Mouse (Mus musculus) stomach, embryonic 16.5 days (tissue): ENCODE data around the gene Rpl12. TPM values are rescaled to one million over a fixed set of nuclear protein-coding genes. Genes with fewer than 3 reads are reported as not detected.

Source experiments
- ATAC-seq: fragments of 200-750 bp; cut with Nextera tagmentation; 2 replicates; pipeline ENCODE4 v1.8.0; 2017; ENCODE audit warnings: moderate number of reproducible peaks, moderate TSS enrichment; ENCODE audit not compliant: insufficient read depth, low FRiP score
- H3K27ac ChIP-seq: fragments of 300-500 bp; sonication (generic); 2 replicates; pipeline ENCODE4 v1.5.1; 2014; ENCODE audit warnings: low read length
- H3K27me3 ChIP-seq: fragments of 300-500 bp; sonication (generic); 2 replicates; pipeline ENCODE4 v1.6.1; 2014; ENCODE audit warnings: low read length, control low read depth, mixed read lengths; ENCODE audit not compliant: control insufficient read depth, insufficient read depth
- H3K36me3 ChIP-seq: fragments of 300-500 bp; sonication (generic); 2 replicates; pipeline ENCODE4 v1.6.1; 2014; ENCODE audit warnings: low read length; ENCODE audit not compliant: control insufficient read depth, insufficient read depth
- H3K4me1 ChIP-seq: fragments of 300-500 bp; sonication (generic); 2 replicates; pipeline ENCODE4 v1.6.1; 2014; ENCODE audit warnings: low read length, control low read depth, mixed read lengths; ENCODE audit not compliant: control insufficient read depth, insufficient read depth
- H3K4me2 ChIP-seq: fragments of 300-500 bp; sonication (generic); 2 replicates; pipeline ENCODE4 v1.6.1; 2014; ENCODE audit warnings: low read depth, low read length, mixed read lengths
- H3K4me3 ChIP-seq: fragments of 300-500 bp; sonication (generic); replicated peaks from 2 replicates; pipeline ENCODE4 v1.5.1; 2014; ENCODE audit warnings: mild to moderate bottlenecking, low read length
- H3K9ac ChIP-seq: fragments of 300-500 bp; sonication (generic); 2 replicates; pipeline ENCODE4 v1.6.1; 2014; ENCODE audit warnings: low read length
- H3K9me3 ChIP-seq: fragments of 300-500 bp; sonication (generic); replicated peaks from 2 replicates; pipeline ENCODE4 v1.6.1; 2016; ENCODE audit warnings: low read length, control low read depth; ENCODE audit not compliant: control insufficient read depth
- WGBS: fragments of 180-500 bp; shearing (Covaris S2); extraction: QIAGEN DNeasy Blood & Tissue Kit; methylation state at CpG from one replicate; pipeline ENCODE4 v1.1.7; 2014; 5-methylcytosine and 5-hydroxymethylcytosine counted together
- polyA plus RNA-seq: library from polyadenylated mRNA; unstranded; fragments of >200 nt; fragmentation: Nextera tagmentation; extraction: Ambion mirVana; gene quantifications from 2 replicates; pipeline ENCODE4 v1.2.1, GENCODE M21; 2015

The Rpl12 gene
- polyA plus RNA-seq, 1 experiment from 2014 or later, result 174 TPM

- no peak for ATAC-seq
- H3K4me3 ChIP-seq, result peak overlapping the region; percentile 96
- 4% methylated on average over 9 of the region's 9 CpGs for WGBS
- H3K4me2 ChIP-seq, result peak overlapping the region; percentile 84
- peaks cover 39% of the 10 kb centered on the region for H3K4me1 ChIP-seq
- no peaks in the 10 kb centered on the region for H3K27me3 ChIP-seq
- peak overlapping the region; percentile 78 for H3K27ac ChIP-seq
- H3K36me3 ChIP-seq, result peaks cover 9% of the 10 kb centered on the region; the same call in 1 of the 2 replicates
- H3K9ac ChIP-seq, result peak overlapping the region; percentile 97
- H3K9me3 ChIP-seq, result no peaks in the 10 kb centered on the region
Observed at GRCm38 (mm10) chr2:32962875-32963220, 1.5 kb downstream of the Rpl12 start.

GRCm38 (mm10) chr2:32963544-32963943 is 2.2 kb downstream of the Rpl12 start:
- peaks cover 9% of the 10 kb centered on the region; the same call in 1 of the 2 replicates for H3K36me3 ChIP-seq
- peak overlapping the region; percentile 78 for H3K27ac ChIP-seq
- ATAC-seq, result no peak
- peaks cover 42% of the 10 kb centered on the region for H3K4me1 ChIP-seq
- H3K27me3 ChIP-seq, result no peaks in the 10 kb centered on the region
- H3K4me2 ChIP-seq, result peak overlapping the region; percentile 84
- WGBS, result 56% methylated on average over 4 of the region's 4 CpGs
- H3K9ac ChIP-seq, result peak overlapping the region; percentile 97
- no peaks in the 10 kb centered on the region for H3K9me3 ChIP-seq
- H3K4me3 ChIP-seq, result peak overlapping the region; percentile 96

GRCm38 (mm10) chr2:32963981-32964380 is 2.6 kb downstream of the Rpl12 start:
- Histone ChIP-seq H3K4me2 (peak overlapping the region; percentile 84), H3K9ac (no peak overlapping the region), H3K9me3 (no peaks in the 10 kb centered on the region), H3K27me3 (no peaks in the 10 kb centered on the region), H3K4me1 (peaks cover 42% of the 10 kb centered on the region), H3K4me3 (peak overlapping the region; percentile 96), H3K36me3 (peaks cover 9% of the 10 kb centered on the region; the same call in 1 of the 2 replicates), H3K27ac (peak overlapping the region; percentile 33; the same call in 1 of the 2 replicates)
- no peak for ATAC-seq
- 69% methylated on average over 1 of the region's 1 CpGs for WGBS

- no peaks in the 10 kb centered on the region for H3K9me3 ChIP-seq
- H3K9ac ChIP-seq, result no peak overlapping the region
- 36% methylated on average over 10 of the region's 10 CpGs for WGBS
- peak overlapping the region; percentile 33 for H3K27ac ChIP-seq
- ATAC-seq, result no peak
- H3K36me3 ChIP-seq, result peaks cover 9% of the 10 kb centered on the region; the same call in 1 of the 2 replicates
- 0 out of 2 replicates have a peak overlapping the region, but pooled peaks have one; percentile 84 for H3K4me2 ChIP-seq
- no peak overlapping the region for H3K4me3 ChIP-seq
- no peaks in the 10 kb centered on the region for H3K27me3 ChIP-seq
- H3K4me1 ChIP-seq, result peaks cover 42% of the 10 kb centered on the region
Observed at GRCm38 (mm10) chr2:32964659-32965457, 3.5 kb downstream of the Rpl12 start.

GRCm38 (mm10) chr2:32965511-32966183 is 4.3 kb downstream of the Rpl12 start:
- Histone ChIP-seq H3K36me3 (peaks cover 9% of the 10 kb centered on the region; the same call in 1 of the 2 replicates), H3K27ac (peak overlapping the region; percentile 99), H3K4me1 (peaks cover 38% of the 10 kb centered on the region), H3K27me3 (no peaks in the 10 kb centered on the region), H3K9ac (no peak overlapping the region), H3K4me2 (peak overlapping the region; percentile 97), H3K4me3 (peak overlapping the region; percentile 79; the same call in 1 of the 2 replicates), H3K9me3 (no peaks in the 10 kb centered on the region)
- 11% methylated on average over 7 of the region's 7 CpGs for WGBS
- no peak for ATAC-seq

- peak overlapping the region; percentile 97 for H3K4me2 ChIP-seq
- no peak for ATAC-seq
- H3K4me3 ChIP-seq, result peak overlapping the region; percentile 79
- H3K4me1 ChIP-seq, result peaks cover 33% of the 10 kb centered on the region
- peaks cover 9% of the 10 kb centered on the region; the same call in 1 of the 2 replicates for H3K36me3 ChIP-seq
- no peaks in the 10 kb centered on the region for H3K9me3 ChIP-seq
- WGBS, result 9% methylated on average over 13 of the region's 13 CpGs
- H3K9ac ChIP-seq, result peak overlapping the region; percentile 94
- peak overlapping the region; percentile 99 for H3K27ac ChIP-seq
- H3K27me3 ChIP-seq, result no peaks in the 10 kb centered on the region
Observed at GRCm38 (mm10) chr2:32966184-32966688, 4.9 kb downstream of the Rpl12 start.

- peak; percentile 88 for ATAC-seq
- under 1% methylated on average over 55 of the region's 55 CpGs for WGBS
- H3K4me2 ChIP-seq, result peak overlapping the region; percentile 97
- peak overlapping the region; percentile 99 for H3K27ac ChIP-seq
- H3K27me3 ChIP-seq, result no peaks in the 10 kb centered on the region
- peak overlapping the region; percentile 94 for H3K9ac ChIP-seq
- peak overlapping the region; percentile 79 for H3K4me3 ChIP-seq
- H3K4me1 ChIP-seq, result peaks cover 33% of the 10 kb centered on the region
- H3K9me3 ChIP-seq, result no peaks in the 10 kb centered on the region
- H3K36me3 ChIP-seq, result peaks cover 9% of the 10 kb centered on the region; the same call in 1 of the 2 replicates
Observed at GRCm38 (mm10) chr2:32966689-32967631, 5.6 kb downstream of the Rpl12 start.

- peaks cover 27% of the 10 kb centered on the region for H3K4me1 ChIP-seq
- no peak for ATAC-seq
- H3K27ac ChIP-seq, result no peak overlapping the region
- H3K4me3 ChIP-seq, result no peak overlapping the region; the same call in 1 of the 2 replicates
- no peaks in the 10 kb centered on the region for H3K27me3 ChIP-seq
- H3K36me3 ChIP-seq, result peaks cover 6% of the 10 kb centered on the region; the same call in 1 of the 2 replicates
- 85% methylated on average over 9 of the region's 9 CpGs for WGBS
- peak overlapping the region; percentile 97; the same call in 1 of the 2 replicates for H3K4me2 ChIP-seq
- H3K9me3 ChIP-seq, result no peaks in the 10 kb centered on the region
- peak overlapping the region; percentile 94 for H3K9ac ChIP-seq
Observed at GRCm38 (mm10) chr2:32968024-32968614, 6.8 kb downstream of the Rpl12 start.
